Mouse (Mus musculus) limb, embryonic 15.5 days (tissue): Measurements from ENCODE around the gene Fam3c. TPM values are rescaled to one million over a fixed set of nuclear protein-coding genes. Genes with fewer than 3 reads are reported as not detected.

Experiments used
- ATAC-seq: fragments of 200-750 bp; cut with Nextera tagmentation; 2 replicates; pipeline ENCODE4 v1.8.0; 2017; ENCODE audit warnings: low read depth, moderate TSS enrichment; ENCODE audit not compliant: insufficient number of reproducible peaks, low FRiP score, low TSS enrichment
- H3K27ac ChIP-seq: fragments of 300-500 bp; sonication (generic); 2 replicates; pipeline ENCODE4 v1.5.1; 2015; ENCODE audit warnings: moderate library complexity, mild to moderate bottlenecking, inconsistent platforms
- H3K27me3 ChIP-seq: fragments of 300-500 bp; sonication (generic); 2 replicates; pipeline ENCODE4 v1.6.1; 2015; ENCODE audit warnings: inconsistent platforms
- H3K36me3 ChIP-seq: fragments of 300-500 bp; sonication (generic); 2 replicates; pipeline ENCODE4 v1.6.1; 2015; ENCODE audit warnings: inconsistent platforms
- H3K4me1 ChIP-seq: fragments of 300-500 bp; sonication (generic); 2 replicates; pipeline ENCODE4 v1.6.1; 2015; ENCODE audit warnings: inconsistent platforms
- H3K4me2 ChIP-seq: fragments of 300-500 bp; sonication (generic); 2 replicates; pipeline ENCODE4 v1.6.1; 2015; ENCODE audit warnings: mild to moderate bottlenecking, inconsistent platforms
- H3K4me3 ChIP-seq: fragments of 300-500 bp; sonication (generic); 2 replicates; pipeline ENCODE4 v1.5.1; 2015; ENCODE audit warnings: mild to moderate bottlenecking, inconsistent platforms
- H3K9ac ChIP-seq: fragments of 300-500 bp; sonication (generic); 2 replicates; pipeline ENCODE4 v1.6.1; 2015; ENCODE audit warnings: inconsistent platforms
- H3K9me3 ChIP-seq: fragments of 300-500 bp; sonication (generic); 2 replicates; pipeline ENCODE4 v1.6.1; 2016; ENCODE audit warnings: inconsistent platforms
- WGBS: fragments of 180-500 bp; shearing (Covaris S2); methylation state at CpG from one replicate; pipeline ENCODE4 v1.1.7; 2015; 5-methylcytosine and 5-hydroxymethylcytosine counted together
- polyA plus RNA-seq: library from polyadenylated mRNA; unstranded; fragments of >200 nt; fragmentation: Nextera tagmentation; extraction: Ambion mirVana; gene quantifications from 2 replicates; pipeline ENCODE4 v1.2.1, GENCODE M21; 2015

The Fam3c gene
- polyA plus RNA-seq, 1 experiment from 2014 or later = 64.3 TPM

DNA sequence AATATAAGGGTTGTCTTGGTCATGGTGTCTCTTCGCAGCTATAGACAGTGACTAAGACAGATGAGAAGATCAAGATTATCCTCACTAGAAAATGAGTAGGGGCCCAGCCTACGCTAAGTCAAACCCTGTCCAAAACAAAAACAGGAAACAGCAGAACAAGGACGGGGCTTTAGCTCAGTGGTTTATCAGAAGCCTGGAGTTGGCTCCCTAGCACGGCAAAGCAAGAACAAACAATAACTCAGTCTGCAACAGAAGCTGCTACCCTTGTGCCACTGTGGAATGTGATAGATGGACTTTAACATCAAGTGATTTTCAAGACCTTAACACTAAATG lies 5.8 kb downstream of the Fam3c start:
- Histone ChIP-seq H3K36me3 (no peaks in the 10 kb centered on the region), H3K4me1 (peaks cover 26% of the 10 kb centered on the region), H3K9me3 (no peaks in the 10 kb centered on the region), H3K4me2 (no peak overlapping the region), H3K27ac (no peak overlapping the region), H3K27me3 (no peaks in the 10 kb centered on the region), H3K4me3 (no peak overlapping the region), H3K9ac (no peak overlapping the region)
- ATAC-seq = no peak
- 70% methylated on average over 4 of the region's 4 CpGs for WGBS

DNA sequence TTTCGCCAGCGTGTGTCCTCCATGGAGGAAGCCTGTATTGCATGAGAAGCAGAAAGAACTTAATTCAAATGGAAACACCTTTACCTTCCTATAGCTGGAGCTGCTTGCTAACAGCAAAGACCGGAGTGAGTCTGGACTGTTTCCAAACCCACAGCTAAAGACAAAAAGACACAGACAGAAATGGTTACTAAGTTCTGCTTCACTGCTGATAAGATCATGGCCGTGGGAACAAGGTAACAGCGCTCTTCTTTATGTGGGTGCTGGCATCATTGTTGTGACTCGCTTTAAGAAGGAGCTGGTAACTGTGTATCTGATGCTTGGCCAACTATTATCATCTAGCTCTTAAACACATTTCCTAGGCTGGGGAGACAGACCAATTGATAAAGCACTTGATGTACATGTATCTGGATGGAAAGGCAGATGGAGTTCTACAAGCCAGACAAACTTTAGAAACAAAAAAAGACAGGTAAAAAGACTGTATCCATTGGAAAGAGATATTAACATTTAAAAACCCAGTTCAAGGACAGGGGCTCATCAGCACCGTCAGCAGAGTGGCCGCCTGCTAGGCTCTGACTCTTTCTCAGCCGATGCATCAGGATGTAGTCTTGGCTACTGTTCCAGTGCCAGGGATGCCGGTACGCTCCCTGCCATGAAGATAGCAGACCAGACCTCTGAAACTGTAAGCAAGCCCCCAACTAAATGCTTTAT lies 6.4 kb downstream of the Fam3c start:
- H3K4me1 ChIP-seq = peaks cover 27% of the 10 kb centered on the region
- WGBS = 86% methylated on average over 11 of the region's 11 CpGs
- no peak overlapping the region for H3K4me3 ChIP-seq
- H3K27ac ChIP-seq = no peak overlapping the region
- no peak overlapping the region for H3K4me2 ChIP-seq
- no peaks in the 10 kb centered on the region for H3K36me3 ChIP-seq
- no peak for ATAC-seq
- H3K9ac ChIP-seq = no peak overlapping the region
- no peaks in the 10 kb centered on the region for H3K9me3 ChIP-seq
- no peaks in the 10 kb centered on the region for H3K27me3 ChIP-seq

DNA sequence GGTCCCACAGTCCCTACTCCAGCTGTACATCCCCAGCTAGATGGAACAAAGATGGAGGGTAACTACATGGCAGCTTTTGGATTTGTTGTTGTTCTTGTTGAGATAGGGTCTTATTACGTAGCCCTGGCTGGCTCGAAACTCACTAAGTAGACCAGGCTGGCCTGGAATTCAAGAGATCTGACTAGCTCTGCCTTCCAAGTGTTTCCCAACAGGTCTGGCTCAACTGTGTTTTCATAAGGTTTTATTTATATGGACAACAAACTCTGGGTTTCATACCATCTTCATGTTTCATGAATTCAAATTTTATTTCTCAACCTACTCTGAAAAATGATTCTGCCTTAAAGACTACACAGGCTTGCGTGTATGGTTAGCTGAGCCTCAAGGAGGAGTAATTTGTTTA lies 7.1 kb downstream of the Fam3c start:
- Histone ChIP-seq H3K4me3 (no peak overlapping the region), H3K36me3 (no peaks in the 10 kb centered on the region), H3K27me3 (no peaks in the 10 kb centered on the region), H3K27ac (no peak overlapping the region), H3K9me3 (no peaks in the 10 kb centered on the region), H3K4me1 (peaks cover 26% of the 10 kb centered on the region), H3K9ac (no peak overlapping the region), H3K4me2 (no peak overlapping the region)
- 94% methylated on average over 3 of the region's 3 CpGs for WGBS
- ATAC-seq = no peak

DNA sequence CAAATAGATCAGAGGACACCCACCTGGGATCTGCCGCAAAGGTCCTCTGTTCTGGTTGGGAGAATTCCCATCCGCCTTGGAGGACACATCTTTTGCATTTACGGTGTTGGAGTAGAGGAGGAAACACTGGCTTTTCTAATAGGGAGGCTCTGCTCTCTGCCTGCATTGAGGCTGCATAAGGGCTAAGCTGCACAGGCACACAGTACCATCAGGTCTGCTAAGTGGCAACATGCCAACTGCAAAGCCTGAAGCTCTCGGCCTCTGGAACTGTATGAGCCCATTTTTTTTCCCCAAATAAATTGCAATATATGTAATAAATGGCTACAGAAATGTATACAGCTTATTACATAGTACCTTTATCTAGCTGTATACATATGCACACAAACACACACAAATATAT lies 7.9 kb downstream of the Fam3c start:
- ATAC-seq = no peak
- peaks cover 20% of the 10 kb centered on the region for H3K4me1 ChIP-seq
- 56% methylated on average over 4 of the region's 4 CpGs for WGBS
- no peak overlapping the region for H3K9ac ChIP-seq
- H3K27me3 ChIP-seq = no peaks in the 10 kb centered on the region
- H3K4me3 ChIP-seq = no peak overlapping the region
- no peaks in the 10 kb centered on the region for H3K9me3 ChIP-seq
- no peaks in the 10 kb centered on the region for H3K36me3 ChIP-seq
- H3K4me2 ChIP-seq = no peak overlapping the region
- peak overlapping the region; percentile 59 for H3K27ac ChIP-seq

DNA sequence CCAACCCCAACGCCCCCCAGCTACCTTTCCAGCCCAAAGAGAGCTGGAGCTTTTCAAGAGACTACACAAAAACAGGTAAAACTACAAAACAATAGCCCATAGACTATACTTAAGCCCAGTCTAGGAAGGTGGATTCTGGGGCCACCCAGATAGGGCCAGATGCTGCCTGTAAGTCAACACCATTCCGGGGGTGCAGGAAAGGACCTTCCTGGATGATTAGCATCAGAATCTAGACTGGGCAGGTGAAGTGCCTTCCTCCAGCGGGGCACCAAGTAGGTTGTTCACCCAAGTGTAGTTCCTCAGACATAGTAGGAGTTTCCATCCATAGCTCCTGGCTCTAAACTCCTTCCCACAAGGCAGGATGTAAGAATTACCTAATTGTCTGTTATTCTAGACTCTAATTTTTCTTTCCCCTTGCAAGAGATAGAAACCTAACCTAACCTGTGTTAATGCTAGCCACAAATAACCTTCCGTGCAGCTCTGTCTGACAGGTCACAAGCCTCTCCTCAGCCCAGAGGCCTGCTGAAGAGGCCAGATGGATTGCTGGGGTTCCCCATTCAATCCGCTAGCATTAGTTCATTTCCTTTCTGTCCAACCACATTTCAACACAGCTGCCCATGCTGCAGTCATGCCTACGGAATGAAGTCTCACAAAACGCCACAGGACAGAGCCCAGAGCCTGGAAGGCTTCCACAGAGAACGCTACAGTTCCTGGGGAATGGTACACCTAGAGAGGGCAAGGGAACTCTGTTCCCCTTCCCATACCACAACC lies 8.7 kb downstream of the Fam3c start:
- H3K4me3 ChIP-seq = no peak overlapping the region
- H3K27ac ChIP-seq = peak overlapping the region; percentile 59
- WGBS = 55% methylated on average over 8 of the region's 8 CpGs
- no peaks in the 10 kb centered on the region for H3K36me3 ChIP-seq
- no peak for ATAC-seq
- no peak overlapping the region for H3K9ac ChIP-seq
- H3K9me3 ChIP-seq = no peaks in the 10 kb centered on the region
- H3K27me3 ChIP-seq = no peaks in the 10 kb centered on the region
- no peak overlapping the region for H3K4me2 ChIP-seq
- H3K4me1 ChIP-seq = peaks cover 16% of the 10 kb centered on the region

DNA sequence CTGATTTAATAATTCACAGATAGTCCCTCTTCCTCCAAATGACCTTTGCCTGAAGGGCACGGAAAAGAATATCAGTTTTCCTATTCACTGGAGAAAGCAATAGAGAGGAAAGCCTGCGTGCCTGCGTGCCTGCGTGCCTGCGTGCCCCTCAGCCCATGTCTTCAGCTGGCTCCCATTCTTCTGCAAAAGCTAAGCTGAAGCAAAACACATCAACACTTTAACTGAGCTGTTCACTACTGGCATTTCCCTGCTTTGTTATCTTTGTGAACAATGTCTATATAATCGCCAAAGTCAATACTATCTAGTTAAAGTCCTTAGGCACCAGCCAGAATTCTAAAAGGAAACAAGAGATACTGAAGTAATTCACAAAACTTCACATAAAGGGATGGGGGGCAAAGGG lies 11.6 kb downstream of the Fam3c start:
- 68% methylated on average over 6 of the region's 6 CpGs for WGBS

DNA sequence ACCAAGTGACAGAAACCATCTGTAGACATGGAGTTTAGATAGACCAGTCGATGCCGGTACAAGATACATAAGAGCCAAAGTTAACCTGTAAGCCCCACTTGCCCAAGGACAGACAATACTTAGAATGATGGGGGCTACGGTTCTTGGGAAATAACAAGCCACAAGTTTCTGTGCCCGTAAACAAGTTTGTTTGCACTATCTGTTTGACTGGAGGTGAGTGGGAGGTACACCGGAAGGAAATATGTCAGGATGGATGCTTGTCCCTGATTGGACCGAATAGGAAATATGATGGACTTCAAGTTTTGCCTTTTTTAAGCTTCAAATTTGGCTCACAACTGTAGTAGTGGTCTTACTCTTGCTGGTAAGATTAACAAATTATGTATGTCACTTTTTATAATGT lies 12.3 kb downstream of the Fam3c start:
- H3K9ac ChIP-seq = no peak overlapping the region
- H3K27ac ChIP-seq = no peak overlapping the region
- H3K36me3 ChIP-seq = peaks cover 11% of the 10 kb centered on the region
- ATAC-seq = no peak
- WGBS = 89% methylated on average over 6 of the region's 6 CpGs
- peaks cover 16% of the 10 kb centered on the region for H3K4me1 ChIP-seq
- no peak overlapping the region for H3K4me2 ChIP-seq
- no peaks in the 10 kb centered on the region for H3K27me3 ChIP-seq
- no peak overlapping the region for H3K4me3 ChIP-seq
- no peaks in the 10 kb centered on the region for H3K9me3 ChIP-seq

More for the DNA sequence above, 11.6 kb downstream of the Fam3c start:
- no peak overlapping the region for H3K4me3 ChIP-seq
- H3K9me3 ChIP-seq = no peaks in the 10 kb centered on the region
- peaks cover 9% of the 10 kb centered on the region for H3K36me3 ChIP-seq
- no peak overlapping the region for H3K4me2 ChIP-seq
- H3K27ac ChIP-seq = no peak overlapping the region
- H3K4me1 ChIP-seq = peaks cover 16% of the 10 kb centered on the region
- no peak for ATAC-seq
- H3K9ac ChIP-seq = no peak overlapping the region
- H3K27me3 ChIP-seq = no peaks in the 10 kb centered on the region

DNA sequence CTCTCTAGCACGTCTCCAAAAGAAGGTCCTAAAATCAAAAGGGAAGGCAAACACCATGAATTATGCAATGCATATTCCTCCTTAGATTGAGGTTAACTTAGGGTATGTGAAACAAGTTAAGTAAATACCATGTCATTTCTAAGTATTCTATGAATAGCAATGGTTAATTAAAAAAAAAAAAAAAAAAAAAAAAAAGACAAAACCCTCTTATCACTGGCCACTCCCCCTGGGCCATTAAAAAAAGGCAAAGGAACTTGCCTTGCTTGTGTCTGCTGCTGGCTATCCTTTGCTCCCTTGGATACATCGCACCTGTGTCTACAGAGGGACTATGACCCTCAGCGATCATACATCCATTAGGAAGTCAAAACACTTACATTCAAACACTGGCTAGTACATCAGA lies 12.8 kb downstream of the Fam3c start:
- peaks cover 14% of the 10 kb centered on the region for H3K36me3 ChIP-seq
- no peaks in the 10 kb centered on the region for H3K9me3 ChIP-seq
- peaks cover 16% of the 10 kb centered on the region for H3K4me1 ChIP-seq
- H3K27ac ChIP-seq = no peak overlapping the region
- no peak for ATAC-seq
- no peak overlapping the region for H3K9ac ChIP-seq
- 93% methylated on average over 3 of the region's 3 CpGs for WGBS
- H3K4me3 ChIP-seq = no peak overlapping the region
- no peaks in the 10 kb centered on the region for H3K27me3 ChIP-seq
- H3K4me2 ChIP-seq = no peak overlapping the region

DNA sequence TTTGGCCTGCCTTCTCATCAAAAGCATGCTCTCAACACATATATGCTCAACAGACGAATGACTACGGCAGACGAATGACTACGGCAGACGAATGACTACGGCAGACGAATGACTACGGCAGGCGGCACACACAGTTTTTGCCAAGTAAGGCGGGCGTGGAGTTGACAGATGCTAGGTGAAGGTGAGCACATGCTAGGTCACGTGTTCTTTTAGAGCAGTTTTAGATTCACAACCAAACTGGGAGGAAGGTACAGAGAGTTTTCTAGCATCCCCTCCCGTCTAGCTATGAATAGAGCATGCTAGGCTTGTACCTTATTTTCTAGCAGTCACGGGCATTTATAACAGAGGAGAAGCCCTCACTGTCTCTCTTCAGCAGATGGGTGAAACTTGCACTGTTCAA lies 15.3 kb downstream of the Fam3c start:
- Histone ChIP-seq H3K36me3 (peaks cover 24% of the 10 kb centered on the region), H3K9me3 (no peaks in the 10 kb centered on the region), H3K4me1 (peaks cover 4% of the 10 kb centered on the region; the same call in 1 of the 2 replicates), H3K4me2 (no peak overlapping the region), H3K27ac (no peak overlapping the region), H3K9ac (no peak overlapping the region), H3K4me3 (no peak overlapping the region), H3K27me3 (no peaks in the 10 kb centered on the region)
- ATAC-seq = no peak
- 90% methylated on average over 14 of the region's 14 CpGs for WGBS

DNA sequence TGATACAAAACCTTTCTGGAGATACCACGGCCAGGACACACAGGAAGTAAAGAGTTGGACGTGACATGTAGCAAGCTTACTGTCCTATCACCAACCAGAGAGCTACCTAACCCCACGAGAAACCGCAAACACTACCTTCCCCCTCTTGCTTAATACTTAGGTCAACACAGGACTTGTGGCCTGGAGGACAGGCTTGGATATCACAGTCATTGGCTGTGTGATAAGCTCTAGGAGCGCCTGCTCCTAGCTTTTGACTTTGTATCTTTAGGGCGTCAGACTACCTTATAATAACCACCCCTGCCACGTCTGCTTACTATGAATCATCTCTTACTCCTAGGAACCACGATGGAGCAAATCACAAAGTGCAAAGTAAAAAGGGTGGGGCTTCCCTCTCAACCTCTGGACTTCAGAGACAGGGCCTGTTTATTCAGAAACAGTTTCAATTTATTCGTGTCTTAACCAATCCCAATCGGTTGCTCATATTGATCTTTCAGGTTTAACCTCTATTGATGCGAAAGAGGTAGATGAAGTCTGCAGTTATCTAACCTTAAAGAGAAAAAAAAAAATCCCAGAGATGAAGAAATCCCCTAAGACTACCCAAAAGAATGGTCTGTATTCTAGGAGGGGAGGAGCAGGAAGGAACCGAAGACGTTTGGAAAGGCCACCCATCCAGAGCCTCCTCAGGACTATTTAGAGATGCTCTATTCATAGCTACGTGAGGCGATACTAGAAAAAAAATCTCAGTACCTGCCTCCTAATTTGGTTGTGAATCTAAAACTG lies 16.1 kb downstream of the Fam3c start:
- Histone ChIP-seq H3K27ac (no peak overlapping the region), H3K4me1 (peaks cover 4% of the 10 kb centered on the region; the same call in 1 of the 2 replicates), H3K4me3 (no peak overlapping the region), H3K36me3 (peaks cover 24% of the 10 kb centered on the region), H3K9ac (no peak overlapping the region), H3K4me2 (no peak overlapping the region), H3K27me3 (no peaks in the 10 kb centered on the region), H3K9me3 (no peaks in the 10 kb centered on the region)
- WGBS = 91% methylated on average over 15 of the region's 15 CpGs
- ATAC-seq = no peak

DNA sequence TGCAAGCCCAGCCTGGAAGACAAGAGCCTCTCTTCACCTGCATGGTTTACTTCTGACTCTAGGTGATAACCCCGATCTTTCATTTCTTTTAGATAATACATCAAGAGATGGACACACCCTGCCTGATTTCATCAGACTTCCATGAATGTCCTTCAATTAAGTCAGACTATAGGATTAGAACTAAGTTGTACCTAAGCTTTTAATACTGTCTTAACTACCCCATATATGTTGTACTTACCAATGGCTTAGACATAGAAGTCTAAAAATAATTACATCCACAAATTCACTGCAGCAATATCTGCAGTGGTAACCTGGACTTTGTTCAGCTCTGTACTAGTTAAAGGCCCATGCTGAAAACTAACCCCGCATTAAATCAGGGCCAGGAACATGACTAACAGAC lies 23.5 kb downstream of the Fam3c start:
- Histone ChIP-seq H3K4me2 (no peak overlapping the region), H3K9me3 (no peaks in the 10 kb centered on the region), H3K27ac (no peak overlapping the region), H3K27me3 (no peaks in the 10 kb centered on the region), H3K4me3 (no peak overlapping the region), H3K36me3 (peaks cover 5% of the 10 kb centered on the region), H3K9ac (no peak overlapping the region), H3K4me1 (no peaks in the 10 kb centered on the region)
- ATAC-seq = no peak
- 92% methylated on average over 2 of the region's 2 CpGs for WGBS
